Mouse (Mus musculus): Measurements from ENCODE around the gene Hcfc1r1. TPM values are rescaled to one million over a fixed set of nuclear protein-coding genes. Genes with fewer than 3 reads are reported as not detected.

The Hcfc1r1 gene
- polyA plus RNA-seq, 1 experiment: 253 TPM

DNA sequence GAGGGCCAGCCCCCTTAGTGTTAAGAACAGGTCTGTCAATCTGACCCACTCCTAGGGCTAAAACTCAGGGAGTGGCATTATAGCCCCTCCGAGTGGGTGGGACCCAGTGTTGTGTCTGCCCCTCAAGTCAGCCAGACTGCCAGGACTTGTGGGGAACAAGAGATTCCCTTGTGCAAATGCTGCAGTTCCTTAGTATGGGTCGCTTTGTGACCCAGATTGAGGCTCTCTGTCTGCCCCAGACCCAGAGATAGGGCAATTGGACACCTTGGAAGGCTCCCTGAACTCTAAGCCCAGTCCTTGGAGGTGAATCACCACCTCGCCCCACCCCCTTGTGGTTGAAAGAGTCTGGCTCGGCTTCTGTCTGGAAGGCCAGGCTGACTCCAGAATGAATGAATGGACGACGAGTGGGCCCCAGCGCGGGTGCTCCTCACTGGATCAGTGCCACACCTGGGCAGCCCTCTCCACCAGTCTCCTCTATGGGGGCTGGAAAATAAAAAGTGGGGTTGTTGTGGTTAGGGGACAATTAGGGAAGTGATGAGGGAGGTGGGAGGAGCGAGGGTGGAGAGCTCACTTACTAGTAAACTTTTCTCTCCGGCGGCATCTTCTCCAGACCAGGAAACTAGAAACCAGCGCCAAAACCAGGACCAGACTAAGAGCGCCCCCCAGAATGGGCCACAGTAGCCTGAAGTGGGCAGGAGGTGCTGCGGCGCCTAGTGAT lies 2.3 kb downstream of the Hcfc1r1 start:
- Histone ChIP-seq H3K27me3 (ENCODE audit: control insufficient read depth, insufficient read depth, insufficient read length) (no peaks in the 10 kb centered on the region), H3K79me2 (ENCODE audit: control insufficient read depth, insufficient read depth) (peaks cover 64% of the 10 kb centered on the region), H3ac (ENCODE audit: control insufficient read depth, insufficient read length, low read depth) (peak overlapping the region; percentile 90), H3K36me3 (ENCODE audit: control insufficient read depth, insufficient read depth) (peaks cover 49% of the 10 kb centered on the region), H3K4me3 (ENCODE audit: insufficient read depth, poor library complexity, severe bottlenecking) (peak overlapping the region; percentile 87), H3K79me3 (ENCODE audit: low read depth) (peaks cover 41% of the 10 kb centered on the region)
- TF ChIP-seq FOSL1 (IDR thresholded peaks at IDR 0.05; ENCODE audit: insufficient read depth, low read length, poor library complexity, severe bottlenecking) (peak; percentile 17), USF1 (IDR thresholded peaks at IDR 0.05; ENCODE audit: low read depth) (no peak), MAX (IDR thresholded peaks at IDR 0.05) (peak; percentile 19)

DNA sequence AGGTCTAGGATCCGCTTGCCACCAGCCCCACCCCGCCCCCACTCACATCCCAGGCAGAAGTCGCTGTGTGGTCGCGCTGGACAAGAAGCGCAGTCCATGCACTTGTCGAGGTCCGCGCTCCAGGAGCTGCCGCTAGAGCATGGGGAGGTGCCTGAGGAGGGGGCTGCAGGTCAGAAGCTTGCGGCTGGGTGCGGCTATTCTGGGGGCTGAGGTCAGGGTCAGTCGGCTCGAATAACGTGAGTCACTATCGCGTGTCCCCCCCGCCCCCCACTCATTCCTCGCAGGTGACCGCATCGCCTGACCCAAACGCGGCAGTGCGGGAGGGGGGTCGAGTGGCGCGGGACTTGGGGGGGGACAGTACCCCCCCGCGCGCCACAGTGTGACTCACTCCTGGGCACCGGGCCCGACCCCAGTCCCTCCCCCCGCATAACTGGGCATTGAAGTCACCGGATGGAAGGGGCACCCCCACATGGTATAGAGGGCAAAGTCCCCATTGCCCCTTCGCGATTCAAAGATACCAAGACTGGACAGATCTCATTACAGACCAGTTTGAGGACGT lies 3.2 kb downstream of the Hcfc1r1 start:
- TF ChIP-seq CTCF (IDR thresholded peaks at IDR 0.05; ENCODE audit: control insufficient read depth, insufficient read depth, insufficient read length): no peak
- peak; percentile 34 for TF ChIP-seq FOSL1 (IDR thresholded peaks at IDR 0.05; ENCODE audit: insufficient read depth, low read length, poor library complexity, severe bottlenecking)
- TF ChIP-seq MAX (IDR thresholded peaks at IDR 0.05): no peak
- no peak for TF ChIP-seq MYOG (IDR thresholded peaks at IDR 0.05; ENCODE audit: control insufficient read depth, extremely low read depth, insufficient read length)
- TF ChIP-seq USF1 (IDR thresholded peaks at IDR 0.05; ENCODE audit: low read depth): no peak
- peak; percentile 49 for TF ChIP-seq MYOD1 (IDR thresholded peaks at IDR 0.05; ENCODE audit: control insufficient read depth, insufficient read length, low read depth)
- TF ChIP-seq CEBPB (IDR thresholded peaks at IDR 0.05; ENCODE audit: low read depth): no peak
- no peaks in the 10 kb centered on the region for H3K27me3 ChIP-seq (ENCODE audit: control insufficient read depth, insufficient read depth, insufficient read length)
- H3K79me2 ChIP-seq (ENCODE audit: control insufficient read depth, insufficient read depth): peaks cover 57% of the 10 kb centered on the region
- peak overlapping the region; percentile 87 for H3K4me3 ChIP-seq (ENCODE audit: insufficient read depth, poor library complexity, severe bottlenecking)
- H3K79me3 ChIP-seq (ENCODE audit: low read depth): peaks cover 36% of the 10 kb centered on the region
- peaks cover 42% of the 10 kb centered on the region for H3K36me3 ChIP-seq (ENCODE audit: control insufficient read depth, insufficient read depth)
- peak overlapping the region; percentile 95 for H3ac ChIP-seq (ENCODE audit: control insufficient read depth, insufficient read length, low read depth)

DNA sequence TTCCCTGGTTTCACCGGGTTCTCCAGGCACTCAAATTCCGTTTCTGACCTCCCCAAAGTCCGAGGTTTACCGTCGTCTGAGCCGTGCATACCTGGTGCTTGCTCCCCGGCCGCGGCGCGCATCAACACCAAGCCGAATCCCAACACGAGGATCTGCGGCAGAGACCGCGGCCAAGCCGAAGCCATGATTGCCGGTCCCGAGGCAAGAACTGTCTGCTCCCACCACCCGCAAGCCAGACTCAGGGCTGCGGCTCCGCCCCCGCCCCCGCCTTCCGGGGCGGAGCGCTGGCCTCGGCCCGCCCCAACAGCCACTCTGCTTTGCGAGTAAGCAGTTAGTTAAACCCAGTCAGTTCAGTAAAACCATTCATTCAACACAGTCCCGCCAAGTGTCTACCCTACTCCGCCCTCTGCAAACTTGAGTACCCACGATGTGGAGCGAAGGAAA lies 3.9 kb downstream of the Hcfc1r1 start, which contains the start of gene Tnfrsf12a:
Gene Tnfrsf12a, minus strand, starts transcription at position 233 of the 444 bp plus-strand sequence.
- H3K79me2 ChIP-seq (ENCODE audit: control insufficient read depth, insufficient read depth): peaks cover 50% of the 10 kb centered on the region
- H3K79me3 ChIP-seq (ENCODE audit: low read depth): peaks cover 30% of the 10 kb centered on the region
- H3K36me3 ChIP-seq (ENCODE audit: control insufficient read depth, insufficient read depth): peaks cover 36% of the 10 kb centered on the region
- peak within 1 kb of the TSS; percentile 87 for H3K4me3 ChIP-seq (ENCODE audit: insufficient read depth, poor library complexity, severe bottlenecking)
- no peaks in the 10 kb centered on the region for H3K27me3 ChIP-seq (ENCODE audit: control insufficient read depth, insufficient read depth, insufficient read length)
- peak within 1 kb of the TSS; percentile 95 for H3ac ChIP-seq (ENCODE audit: control insufficient read depth, insufficient read length, low read depth)
- TF ChIP-seq MAX (IDR thresholded peaks at IDR 0.05): no peak
- no peak for TF ChIP-seq FOSL1 (IDR thresholded peaks at IDR 0.05; ENCODE audit: insufficient read depth, low read length, poor library complexity, severe bottlenecking)
- TF ChIP-seq CEBPB (IDR thresholded peaks at IDR 0.05; ENCODE audit: low read depth): no peak
- no peak for TF ChIP-seq MYOG (IDR thresholded peaks at IDR 0.05; ENCODE audit: control insufficient read depth, extremely low read depth, insufficient read length)
- TF ChIP-seq MYOD1 (IDR thresholded peaks at IDR 0.05; ENCODE audit: control insufficient read depth, insufficient read length, low read depth): no peak
- TF ChIP-seq CTCF (IDR thresholded peaks at IDR 0.05; ENCODE audit: control insufficient read depth, insufficient read depth, insufficient read length): no peak
- TF ChIP-seq USF1 (IDR thresholded peaks at IDR 0.05; ENCODE audit: low read depth): no peak

DNA sequence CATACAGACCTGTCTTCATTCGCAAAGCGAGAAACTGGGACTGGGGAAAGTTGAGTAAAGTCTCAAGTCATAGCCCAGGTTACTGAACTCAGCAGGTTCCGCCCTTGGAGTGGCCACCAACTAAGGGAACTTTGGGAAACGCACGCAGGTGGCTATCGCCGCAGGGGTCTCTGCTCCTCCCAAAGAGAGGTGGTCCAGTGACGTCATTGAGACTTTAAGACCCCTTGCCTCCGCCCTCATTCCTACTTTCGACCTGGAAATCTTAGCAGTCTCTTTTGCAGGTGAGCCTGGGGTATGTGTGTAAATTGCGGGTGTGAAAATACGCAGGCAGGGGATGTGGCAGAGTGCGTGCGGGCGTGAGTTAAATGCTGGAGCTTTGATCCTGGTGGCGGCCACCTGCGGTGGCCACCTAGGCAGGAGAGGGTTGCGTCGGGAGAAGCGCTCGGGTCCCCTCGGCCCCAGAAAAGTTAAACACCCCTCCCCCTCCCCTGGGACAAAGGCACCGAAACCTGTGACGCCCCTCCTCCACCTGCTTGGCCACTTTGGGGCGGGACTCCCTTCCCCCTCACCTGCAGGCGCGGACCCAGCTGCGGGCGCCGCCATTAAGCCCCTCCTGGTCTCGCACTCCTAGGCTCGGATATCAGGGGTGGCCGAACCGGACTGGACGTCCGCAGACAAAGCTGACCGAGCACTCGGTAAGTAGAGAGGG lies 5.9 kb downstream of the Hcfc1r1 start, which contains the start of gene Cldn6:
Gene Cldn6, plus strand, starts transcription at position 123 of the 709 bp plus-strand sequence.
- peaks cover 16% of the 10 kb centered on the region for H3K79me3 ChIP-seq (ENCODE audit: low read depth)
- H3K27me3 ChIP-seq (ENCODE audit: control insufficient read depth, insufficient read depth, insufficient read length): no peaks in the 10 kb centered on the region
- H3K36me3 ChIP-seq (ENCODE audit: control insufficient read depth, insufficient read depth): peaks cover 20% of the 10 kb centered on the region
- H3K79me2 ChIP-seq (ENCODE audit: control insufficient read depth, insufficient read depth): peaks cover 30% of the 10 kb centered on the region
- no peak within 1 kb of the TSS for H3K4me3 ChIP-seq (ENCODE audit: insufficient read depth, poor library complexity, severe bottlenecking)
- H3ac ChIP-seq (ENCODE audit: control insufficient read depth, insufficient read length, low read depth): no peak within 1 kb of the TSS
- no peak for TF ChIP-seq MAX (IDR thresholded peaks at IDR 0.05)
- no peak for TF ChIP-seq USF1 (IDR thresholded peaks at IDR 0.05; ENCODE audit: low read depth)
- TF ChIP-seq MYOG (IDR thresholded peaks at IDR 0.05; ENCODE audit: control insufficient read depth, extremely low read depth, insufficient read length): no peak
- no peak for TF ChIP-seq CEBPB (IDR thresholded peaks at IDR 0.05; ENCODE audit: low read depth)
- TF ChIP-seq MYOD1 (IDR thresholded peaks at IDR 0.05; ENCODE audit: control insufficient read depth, insufficient read length, low read depth): no peak
- no peak for TF ChIP-seq CTCF (IDR thresholded peaks at IDR 0.05; ENCODE audit: control insufficient read depth, insufficient read depth, insufficient read length)
- no peak for TF ChIP-seq FOSL1 (IDR thresholded peaks at IDR 0.05; ENCODE audit: insufficient read depth, low read length, poor library complexity, severe bottlenecking)

- TF ChIP-seq CEBPB (IDR thresholded peaks at IDR 0.05; ENCODE audit: low read depth): no peak
- no peak for TF ChIP-seq MAX (IDR thresholded peaks at IDR 0.05)
- Histone ChIP-seq H3K4me3 (ENCODE audit: insufficient read depth, poor library complexity, severe bottlenecking) (no peak overlapping the region), H3K27me3 (ENCODE audit: control insufficient read depth, insufficient read depth, insufficient read length) (no peaks in the 10 kb centered on the region), H3K36me3 (ENCODE audit: control insufficient read depth, insufficient read depth) (peaks cover 9% of the 10 kb centered on the region), H3K79me2 (ENCODE audit: control insufficient read depth, insufficient read depth) (peaks cover 19% of the 10 kb centered on the region), H3K79me3 (ENCODE audit: low read depth) (peaks cover 8% of the 10 kb centered on the region), H3ac (ENCODE audit: control insufficient read depth, insufficient read length, low read depth) (no peak overlapping the region)
Observed at GRCm38 (mm10) chr17:23680336-23680735, 6.9 kb downstream of the Hcfc1r1 start.
